Mouse (Mus musculus) ES-E14 (cell line): ENCODE data around the gene Pfn4. TPM values are rescaled to one million over a fixed set of nuclear protein-coding genes. Genes with fewer than 3 reads are reported as not detected.

Source experiments
- DNase-seq: peaks from one replicate; pipeline ENCODE4 v3.0.0-alpha.2; 2013; ENCODE audit warnings: low read depth, low spot score
- H3K27ac ChIP-seq: 2 replicates; pipeline ENCODE4 v1.5.1; 2012; ENCODE audit warnings: low read depth, mild to moderate bottlenecking, low read length, moderate library complexity, mixed read lengths; ENCODE audit not compliant: poor library complexity, insufficient read depth, severe bottlenecking
- H3K36me3 ChIP-seq: 2 replicates; pipeline ENCODE4 v1.6.1; 2012; ENCODE audit warnings: mild to moderate bottlenecking, low read length, moderate library complexity, mixed read lengths; ENCODE audit not compliant: control insufficient read depth, poor library complexity, insufficient read depth, severe bottlenecking
- H3K4me1 ChIP-seq, 2 experiments: fragments of 150-350 bp in 1 of 2; sonication (generic) in 1 of 2; 2 replicates each; pipeline ENCODE4 v1.6.1; 2012; ENCODE audit warnings: low read length in 2 of 2, mild to moderate bottlenecking in 1 of 2, mixed read lengths in 1 of 2; ENCODE audit not compliant: control insufficient read depth in 2 of 2, insufficient read depth in 2 of 2, poor library complexity in 1 of 2
- H3K4me3 ChIP-seq, 2 experiments: fragments of 150-350 bp in 1 of 2; sonication (generic) in 1 of 2; 2 replicates each; pipeline ENCODE4 v1.5.1; 2012; ENCODE audit warnings: low read length in 2 of 2, low read depth in 1 of 2, mild to moderate bottlenecking in 1 of 2, mixed read lengths in 1 of 2; ENCODE audit not compliant: insufficient read depth in 1 of 2, poor library complexity in 1 of 2, severe bottlenecking in 1 of 2
- H3K9ac ChIP-seq: 2 replicates; pipeline ENCODE4 v1.6.1; 2012; ENCODE audit warnings: low read depth, mild to moderate bottlenecking, low read length, mixed read lengths; ENCODE audit not compliant: poor library complexity, insufficient read depth, severe bottlenecking
- H3K9me3 ChIP-seq: fragments of 150-350 bp; sonication (generic); 2 replicates; pipeline ENCODE4 v1.6.1; 2012; ENCODE audit warnings: low read depth, mild to moderate bottlenecking, low read length; ENCODE audit not compliant: control insufficient read depth, insufficient read depth
- CHD2 ChIP-seq: IDR thresholded peaks from 2 replicates; pipeline ENCODE4 v1.6.1; 2014; ENCODE audit warnings: mild to moderate bottlenecking, low read depth, low read length, inconsistent platforms
- HCFC1 ChIP-seq: IDR thresholded peaks from 2 replicates; pipeline ENCODE4 v1.6.1; 2012; ENCODE audit warnings: low read length, inconsistent platforms, borderline replicate concordance; ENCODE audit not compliant: insufficient read depth
- MAFK ChIP-seq: IDR thresholded peaks from 2 replicates; pipeline ENCODE4 v1.6.1; 2014; ENCODE audit warnings: mild to moderate bottlenecking, low read depth, low read length, inconsistent platforms; ENCODE audit not compliant: insufficient read depth
- ZC3H11A ChIP-seq: IDR thresholded peaks from 2 replicates; pipeline ENCODE4 v1.6.1; 2012; ENCODE audit warnings: low read depth, mild to moderate bottlenecking, inconsistent platforms, low read length, borderline replicate concordance
- ZNF384 ChIP-seq: IDR thresholded peaks from 2 replicates; pipeline ENCODE4 v1.6.1; 2012; ENCODE audit warnings: low read depth, low read length, inconsistent platforms
- in situ Hi-C, 2 experiments: fragments of 600-800 bp; cut with MboI; formaldehyde crosslinking; loops; one replicate each; pipeline ENCODE4 v1.15.1; 2025; ENCODE audit warnings: low sequenced_read_pairs in 2 of 2, inconsistent platforms in 1 of 2; ENCODE audit not compliant: unreplicated experiment in 2 of 2
- total RNA-seq: library from RNA; depleted of rRNA; stranded (reverse); fragments of 300-350 nt; gene quantifications from 2 replicates; pipeline ENCODE4 v1.2.3, GENCODE M21; 2012; rRNA removed

The Pfn4 gene
- 0.26 and 1.8 TPM in 2 replicates for total RNA-seq

GRCm38 (mm10) chr12:4768492-4769332, at the start of gene Pfn4, which contains the start of gene Fam228b:
Gene Pfn4, plus strand, starts transcription at chr12:4769022.
Gene Fam228b, minus strand, starts transcription at chr12:4769267.
- Histone ChIP-seq H3K4me1 (no peaks in the 10 kb centered on the region; a peak in 1 of 4 replicates), H3K9ac (peak within 1 kb of the TSS; percentile 78), H3K4me3 (peak within 1 kb of the TSS; percentile 68 to 79), H3K36me3 (no peaks in the 10 kb centered on the region), H3K27ac (no peak within 1 kb of the TSS), H3K9me3 (no peaks in the 10 kb centered on the region)
- peak; percentile 92 for DNase-seq
- in situ Hi-C loops, result no loop called here
- TF ChIP-seq ZNF384 (no peak), MAFK (no peak), CHD2 (peak; percentile 62), ZC3H11A (0 out of 2 replicates have a peak, but pooled peaks have one; percentile 40), HCFC1 (no peak)

DNA sequence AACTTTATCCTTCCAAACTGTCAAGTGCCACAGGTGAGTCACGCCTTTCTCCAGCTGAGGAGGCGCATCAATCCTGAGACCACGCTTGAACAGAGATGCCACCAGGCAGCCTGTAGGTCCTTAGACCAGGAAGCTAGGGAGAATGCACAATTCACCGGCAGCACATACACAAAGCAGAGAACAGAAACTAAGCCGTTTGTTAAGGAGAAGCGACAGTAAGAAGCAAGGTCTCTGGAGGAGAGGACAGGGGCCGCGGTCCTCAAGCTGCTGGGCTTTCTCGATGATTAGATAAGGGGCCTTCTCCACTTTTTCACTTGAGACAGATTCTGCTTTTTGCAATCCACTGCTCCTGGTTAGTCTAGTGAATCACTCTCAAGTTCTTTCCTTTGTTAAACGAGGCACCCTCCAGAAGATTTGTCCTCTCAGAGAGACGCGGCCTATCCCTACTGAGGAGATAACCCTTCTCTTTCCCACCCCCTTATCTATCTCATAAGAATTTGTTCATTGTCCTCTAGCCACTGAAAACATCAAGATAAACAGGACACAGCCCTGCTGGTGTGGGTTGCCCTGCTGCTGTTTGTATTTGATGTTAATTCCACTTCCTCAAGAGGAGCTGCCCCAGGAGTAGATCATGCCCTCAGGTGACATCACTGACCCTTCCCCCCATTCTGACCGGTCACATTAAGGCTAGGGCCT, 49.6 kb upstream of the Pfn4 start:
- Histone ChIP-seq H3K9me3 (no peaks in the 10 kb centered on the region), H3K4me1 (peaks cover 2% of the 10 kb centered on the region in 2 experiments; a peak in 3 of 4 replicates), H3K9ac (no peak overlapping the region), H3K36me3 (no peaks in the 10 kb centered on the region), H3K4me3 (peak overlapping the region in 1 of 2 experiments; percentile 88; a peak in 1 of 4 replicates), H3K27ac (no peak overlapping the region)
- TF ChIP-seq HCFC1 (no peak), ZC3H11A (no peak), ZNF384 (no peak), CHD2 (no peak), MAFK (no peak)
- in situ Hi-C loops, result no loop called here
- DNase-seq, result no peak

GRCm38 (mm10) chr12:4719762-4720754, 48.8 kb upstream of the Pfn4 start:
- Histone ChIP-seq H3K27ac (no peak overlapping the region), H3K4me3 (peak overlapping the region; percentile 74 to 88), H3K4me1 (peaks cover 2% of the 10 kb centered on the region in 2 experiments; a peak in 3 of 4 replicates), H3K9ac (peak overlapping the region; percentile 71), H3K36me3 (no peaks in the 10 kb centered on the region), H3K9me3 (no peaks in the 10 kb centered on the region)
- DNase-seq, result peak; percentile 89
- in situ Hi-C loops, result no loop called here
- TF ChIP-seq MAFK, result no peak
- TF ChIP-seq ZC3H11A, result no peak
- no peak for TF ChIP-seq ZNF384
- peak; percentile 14; the same call in 1 of the 2 replicates for TF ChIP-seq CHD2
- TF ChIP-seq HCFC1, result peak; percentile 20; the same call in 1 of the 2 replicates

GRCm38 (mm10) chr12:4729165-4729564, 39.7 kb upstream of the Pfn4 start:
- Histone ChIP-seq H3K9ac (no peak overlapping the region), H3K27ac (no peak overlapping the region), H3K36me3 (no peaks in the 10 kb centered on the region), H3K4me1 (peaks cover 0 to 1% of the 10 kb centered on the region in 2 experiments; a peak in 1 of 4 replicates), H3K9me3 (no peaks in the 10 kb centered on the region), H3K4me3 (no peak overlapping the region)
- TF ChIP-seq ZC3H11A, result no peak
- no peak for TF ChIP-seq CHD2
- TF ChIP-seq MAFK, result no peak
- peak; percentile 24 for DNase-seq
- in situ Hi-C loops, result no loop called here
